Mouse (Mus musculus): Measurements from ENCODE around the gene Coq8b. TPM values are rescaled to one million over a fixed set of nuclear protein-coding genes. Genes with fewer than 3 reads are reported as not detected.

Gene Coq8b
- total RNA-seq (2021) = 10 to 100 TPM; 32.7 to 40.7 TPM
- long read RNA-seq, transcript Coq8b-201 (15 exons, 2,181 nt) = major isoform, 44 of 58 reads
- long read RNA-seq, transcript Coq8b-202 (14 exons, 2,276 nt) = minor isoform, 9 of 58 reads
- long read RNA-seq, partial matches to known transcripts = 0 of 58 reads
- long read RNA-seq, other reads (novel, unspliced or antisense) = 5 of 58 reads

DNA sequence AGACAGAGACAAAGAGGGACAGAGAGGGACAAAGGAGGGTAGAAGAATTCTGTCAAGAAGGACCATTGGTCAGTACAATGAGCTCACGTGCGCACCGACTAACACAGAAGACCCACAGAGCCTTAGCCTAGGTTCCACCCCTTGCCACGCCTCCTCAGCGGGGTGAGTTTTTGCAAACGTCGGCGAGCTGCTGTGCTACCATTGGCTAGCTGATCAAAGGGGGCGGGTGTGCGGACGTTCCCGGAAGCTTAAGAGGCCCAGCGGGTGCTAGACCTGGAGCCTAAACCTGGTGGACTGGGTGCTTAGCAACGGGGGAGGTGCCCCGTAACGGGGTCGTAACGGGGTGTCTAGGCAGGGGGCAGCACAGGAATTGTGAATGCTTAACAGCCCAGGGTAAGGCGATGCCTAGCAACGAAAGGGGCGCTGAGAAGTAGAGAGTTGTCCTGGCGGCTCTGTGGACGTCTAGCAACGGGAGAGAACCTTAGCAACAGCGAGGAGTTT is at the start of gene Coq8b:
Gene Coq8b (plus strand): TSS at position 243 of the 501 bp plus-strand sequence.
- peak; percentile 93 to 94 for DNase-seq (ENCODE audit: low spot score in 2 of 2)

DNA sequence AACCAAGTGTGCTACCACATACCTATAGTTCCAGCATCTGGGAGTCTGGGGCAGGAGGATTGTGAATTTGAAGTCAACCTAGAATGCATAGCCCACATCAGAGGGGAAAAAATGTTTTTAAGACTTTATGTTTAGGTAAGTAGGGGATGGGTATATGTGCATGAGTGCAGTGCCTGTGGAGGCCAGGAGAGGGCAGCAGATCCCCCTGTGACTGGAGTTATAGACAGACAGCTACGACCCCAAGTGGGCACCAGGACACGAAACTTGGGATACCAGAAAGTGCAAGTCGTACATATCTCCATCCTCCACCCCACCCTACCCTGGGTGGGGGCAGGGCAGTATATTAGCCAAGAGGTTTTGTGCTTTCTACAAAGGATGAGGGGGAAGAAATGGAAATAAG is 47.9 kb upstream of the Coq8b start:
- no peak for DNase-seq (ENCODE audit: low spot score in 2 of 2)

DNA sequence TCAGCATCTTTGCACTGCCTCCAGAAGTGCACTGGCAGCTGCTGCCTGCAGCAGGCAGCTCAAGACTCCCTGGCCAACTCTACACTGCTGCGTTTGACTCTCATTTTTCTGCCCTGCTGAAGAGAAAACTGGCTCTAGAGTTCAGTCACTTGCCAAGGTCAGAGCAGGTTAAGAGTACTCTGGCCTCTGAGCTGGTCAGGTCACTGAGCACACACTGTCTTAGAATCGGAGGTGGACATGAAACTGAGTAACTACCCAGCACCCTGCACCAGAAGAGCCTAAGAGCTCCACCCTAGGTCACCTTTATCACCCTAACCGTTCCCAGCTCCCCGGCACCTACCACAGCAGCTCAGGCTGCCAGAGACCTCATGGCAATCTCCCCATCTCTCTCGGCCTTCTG is 46.8 kb upstream of the Coq8b start:
- no peak for DNase-seq (ENCODE audit: low spot score in 2 of 2)

- DNase-seq (ENCODE audit: low spot score in 2 of 2) = no peak
Measured at GRCm38 (mm10) chr7:27189271-27189931, 43.4 kb upstream of the Coq8b start.

DNA sequence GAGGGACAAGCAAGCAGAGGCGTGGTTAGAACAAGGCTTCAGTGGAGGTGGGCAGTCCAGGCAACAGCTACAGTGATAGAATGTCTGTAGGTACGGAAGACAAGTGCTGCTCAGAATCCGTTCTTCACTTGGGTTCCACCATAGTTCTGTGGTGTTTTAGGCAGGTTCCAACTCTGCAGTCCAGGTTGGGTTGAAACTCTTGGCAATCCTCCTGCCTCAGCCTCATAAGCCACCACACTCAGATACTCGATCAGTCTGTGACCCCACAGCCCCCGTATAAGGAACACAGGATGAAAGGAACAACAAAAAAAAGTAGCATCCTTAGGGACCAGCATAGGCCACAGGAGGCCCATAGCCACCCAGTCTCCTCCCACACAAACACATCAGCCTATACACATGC is 40.4 kb upstream of the Coq8b start:
- DNase-seq (ENCODE audit: low spot score in 2 of 2) = no peak

DNA sequence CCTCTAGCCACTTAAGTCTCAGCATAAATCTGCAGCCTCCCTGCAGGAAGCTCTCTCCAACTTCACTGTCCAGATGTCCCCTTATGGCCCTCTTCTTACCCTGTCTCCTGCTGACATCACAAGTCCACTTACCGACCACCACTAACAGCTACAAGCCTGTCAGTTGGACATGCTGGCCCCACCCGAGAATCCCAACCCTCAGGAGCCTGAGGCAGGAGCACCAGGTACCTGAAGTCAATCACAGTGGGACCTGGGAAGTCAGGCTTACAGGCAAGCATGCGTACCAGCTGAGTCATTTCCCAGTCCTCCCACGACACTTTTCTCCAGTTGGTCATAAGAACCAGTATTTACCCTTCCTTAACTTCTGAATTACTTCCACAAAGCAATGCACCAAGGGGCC is 39.1 kb upstream of the Coq8b start:
- no peak for DNase-seq (ENCODE audit: low spot score in 2 of 2)

- peak; percentile 98 to 99 for DNase-seq (ENCODE audit: low spot score in 2 of 2)
Measured at GRCm38 (mm10) chr7:27195681-27196611, 36.9 kb upstream of the Coq8b start, which contains the start of the genes BC024978 and Snrpa. BC024978 (plus strand) TSS chr7:27195781. Snrpa (minus strand) TSS chr7:27196271.

- no peak for DNase-seq (ENCODE audit: low spot score in 2 of 2)
Measured at GRCm38 (mm10) chr7:27197136-27197535, 35.7 kb upstream of the Coq8b start.

- DNase-seq (ENCODE audit: low spot score in 2 of 2) = no peak
Measured at GRCm38 (mm10) chr7:27197634-27198033, 35.2 kb upstream of the Coq8b start.

DNA sequence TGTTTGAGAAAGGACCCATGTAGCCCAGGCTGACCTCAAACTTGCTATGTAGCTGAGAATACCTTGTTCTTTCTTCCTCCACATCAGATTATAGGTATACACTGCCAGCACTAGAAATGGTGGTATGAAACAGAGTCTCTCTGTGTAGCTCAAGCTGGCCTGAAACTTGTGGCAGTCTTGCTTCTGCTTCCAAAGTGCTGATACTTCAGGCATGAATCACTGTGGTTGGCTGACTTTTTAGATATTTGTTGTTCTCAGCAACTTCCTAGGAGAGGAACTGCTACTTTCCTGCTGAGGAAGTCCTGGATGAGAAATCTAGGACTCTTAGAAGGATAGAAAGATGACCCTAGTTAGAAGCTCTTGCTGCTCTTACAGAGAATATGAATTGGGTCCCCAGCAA is 34.5 kb upstream of the Coq8b start:
- DNase-seq (ENCODE audit: low spot score in 2 of 2) = no peak

DNA sequence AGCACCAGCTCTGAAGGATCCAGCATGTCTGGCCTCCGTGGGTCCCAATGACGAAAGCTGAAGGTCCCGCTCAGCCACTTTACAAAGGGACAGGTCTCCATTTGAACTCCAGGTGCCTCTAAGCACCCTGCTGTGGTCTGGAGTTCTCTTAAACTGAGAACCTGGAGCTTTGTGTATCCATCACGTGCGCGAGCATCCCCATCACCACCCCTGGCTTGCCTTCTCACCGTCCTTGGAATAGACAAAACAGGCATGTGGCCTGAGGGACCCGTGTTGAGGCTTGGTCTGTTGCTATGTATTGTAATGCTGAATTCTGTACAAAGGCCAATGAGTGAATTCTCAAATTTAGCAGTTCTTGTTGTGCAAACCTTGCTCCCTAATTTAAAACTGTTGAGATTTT is 34.0 kb upstream of the Coq8b start:
- no peak for DNase-seq (ENCODE audit: low spot score in 2 of 2)

- DNase-seq (ENCODE audit: low spot score in 2 of 2) = no peak
Measured at GRCm38 (mm10) chr7:27203730-27204449, 28.9 kb upstream of the Coq8b start.

DNA sequence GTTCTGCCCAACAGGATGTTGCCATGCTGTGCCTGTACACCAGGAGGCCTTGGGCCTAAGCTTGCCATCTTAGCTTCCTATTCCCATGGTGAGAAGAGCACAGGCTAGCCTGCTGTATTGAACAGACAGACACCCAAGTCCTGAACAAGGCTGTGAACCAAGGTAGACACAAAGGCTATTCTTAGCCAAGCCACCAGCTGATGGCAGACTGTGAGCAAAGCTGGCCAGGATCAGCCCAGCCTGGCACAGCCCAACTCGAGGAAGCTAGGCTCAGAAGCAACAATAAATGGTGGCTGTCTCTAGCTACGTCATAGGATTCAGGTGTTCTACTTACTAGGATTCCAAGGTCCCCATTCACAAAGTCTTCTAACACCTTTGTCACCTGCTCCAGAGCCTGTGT is 20.2 kb upstream of the Coq8b start:
- no peak for DNase-seq (ENCODE audit: low spot score in 2 of 2)

- peak in 1 of 2 experiments; percentile 63 for DNase-seq (ENCODE audit: low spot score in 2 of 2)
Measured at GRCm38 (mm10) chr7:27218586-27218985, 14.2 kb upstream of the Coq8b start.

GRCm38 (mm10) chr7:27219937-27220336 is 12.9 kb upstream of the Coq8b start:
- no peak for DNase-seq (ENCODE audit: low spot score in 2 of 2)

- DNase-seq (ENCODE audit: low spot score in 2 of 2) = no peak
Measured at GRCm38 (mm10) chr7:27221939-27222338, 10.9 kb upstream of the Coq8b start.

DNA sequence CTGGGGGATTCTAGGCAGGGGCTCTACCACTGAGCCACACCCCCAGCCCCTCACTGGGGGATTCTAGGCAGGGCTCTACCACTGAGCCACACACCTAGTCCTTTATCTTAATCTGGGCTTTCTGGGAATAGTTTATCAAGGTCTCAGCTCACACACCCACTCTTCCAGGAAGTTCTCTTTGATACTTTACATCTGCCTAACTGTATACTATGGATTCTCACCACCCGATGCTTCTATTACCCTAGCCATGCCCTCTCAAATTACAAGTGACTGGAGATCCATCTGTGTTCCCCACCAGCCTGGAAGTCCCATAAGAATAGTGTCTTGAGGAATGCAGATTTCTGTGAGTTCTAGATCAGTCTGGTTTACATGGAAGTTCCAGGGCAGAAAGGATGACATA is 10.3 kb upstream of the Coq8b start:
- DNase-seq (ENCODE audit: low spot score in 2 of 2) = no peak

- peak in 1 of 2 experiments; percentile 38 for DNase-seq (ENCODE audit: low spot score in 2 of 2)
Measured at GRCm38 (mm10) chr7:27224877-27225575, 7.8 kb upstream of the Coq8b start.

- DNase-seq (ENCODE audit: low spot score in 2 of 2) = no peak
Measured at GRCm38 (mm10) chr7:27227276-27227675, 5.5 kb upstream of the Coq8b start.

GRCm38 (mm10) chr7:27227676-27228075 is 5.1 kb upstream of the Coq8b start:
- DNase-seq (ENCODE audit: low spot score in 2 of 2) = no peak

Measured in layer of hippocampus, adult 18-20 months (tissue).